Mouse (Mus musculus) hindbrain, embryonic 12.5 days (tissue): ENCODE results near the gene Casp1. TPM values are rescaled to one million over a fixed set of nuclear protein-coding genes. Genes with fewer than 3 reads are reported as not detected.

ENCODE experiments used
- ATAC-seq: fragments of 200-750 bp; cut with Nextera tagmentation; 2 replicates; pipeline ENCODE4 v1.8.0; 2017; ENCODE audit warnings: moderate TSS enrichment; ENCODE audit not compliant: low FRiP score
- H3K27ac ChIP-seq: fragments of 300-500 bp; sonication (generic); 2 replicates; pipeline ENCODE4 v1.5.1; 2016; ENCODE audit warnings: mild to moderate bottlenecking
- H3K27me3 ChIP-seq: fragments of 300-500 bp; sonication (generic); 2 replicates; pipeline ENCODE4 v1.6.1; 2016; ENCODE audit warnings: mild to moderate bottlenecking
- H3K36me3 ChIP-seq: fragments of 300-500 bp; sonication (generic); 2 replicates; pipeline ENCODE4 v1.6.1; 2016; ENCODE audit warnings: mild to moderate bottlenecking
- H3K4me1 ChIP-seq: fragments of 300-500 bp; sonication (generic); 2 replicates; pipeline ENCODE4 v1.6.1; 2016
- H3K4me2 ChIP-seq: fragments of 300-500 bp; sonication (generic); replicated peaks from 2 replicates; pipeline ENCODE4 v1.6.1; 2016; ENCODE audit warnings: mild to moderate bottlenecking
- H3K4me3 ChIP-seq: fragments of 300-500 bp; sonication (generic); 2 replicates; pipeline ENCODE4 v1.5.1; 2016; ENCODE audit warnings: mild to moderate bottlenecking
- H3K9ac ChIP-seq: fragments of 300-500 bp; sonication (generic); 2 replicates; pipeline ENCODE4 v1.6.1; 2016; ENCODE audit warnings: mild to moderate bottlenecking, moderate library complexity
- H3K9me3 ChIP-seq: fragments of 300-500 bp; sonication (generic); replicated peaks from 2 replicates; pipeline ENCODE4 v1.6.1; 2016; ENCODE audit warnings: mild to moderate bottlenecking
- WGBS: fragments of 180-500 bp; shearing (Covaris S2); methylation state at CpG from one replicate; pipeline ENCODE4 v1.1.7; 2016; 5-methylcytosine and 5-hydroxymethylcytosine counted together
- polyA plus RNA-seq: library from polyadenylated mRNA; unstranded; fragments of >200 nt; fragmentation: Nextera tagmentation; extraction: Ambion mirVana; gene quantifications from 2 replicates; pipeline ENCODE4 v1.2.1, GENCODE M21; 2016

Gene Casp1
- polyA plus RNA-seq, 1 experiment from 2014 or later, result 0.61 TPM

- Histone ChIP-seq H3K27ac (no peak overlapping the region), H3K4me3 (no peak overlapping the region), H3K4me1 (no peaks in the 10 kb centered on the region), H3K27me3 (no peaks in the 10 kb centered on the region), H3K4me2 (no peak overlapping the region), H3K9me3 (no peaks in the 10 kb centered on the region), H3K9ac (no peak overlapping the region), H3K36me3 (no peaks in the 10 kb centered on the region)
- no peak for ATAC-seq
- WGBS, result 80% methylated on average over 3 of the region's 3 CpGs
Observed at GRCm38 (mm10) chr9:5328204-5328603, 29.9 kb downstream of the Casp1 start.

DNA sequence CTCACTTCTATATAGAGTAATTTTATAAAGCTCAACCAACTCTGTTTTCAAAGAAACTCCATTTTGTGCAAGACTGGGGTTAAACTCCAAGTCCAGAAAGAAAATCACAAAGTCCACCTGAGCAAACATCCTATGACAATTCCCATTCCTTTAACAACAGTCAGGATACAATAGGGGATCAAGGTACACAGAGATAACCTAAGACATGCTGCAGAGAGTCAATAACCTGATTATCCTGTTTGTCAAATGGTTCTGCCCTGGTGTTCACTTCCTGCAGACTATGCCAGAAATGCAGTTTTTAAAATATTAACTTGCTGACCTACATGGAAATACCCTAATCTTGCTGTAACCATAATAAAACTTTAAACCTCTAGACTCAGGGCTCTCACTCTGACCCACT lies 34.1 kb downstream of the Casp1 start:
- Histone ChIP-seq H3K9ac (no peak overlapping the region), H3K4me2 (no peak overlapping the region), H3K27ac (no peak overlapping the region), H3K36me3 (no peaks in the 10 kb centered on the region), H3K4me3 (no peak overlapping the region), H3K27me3 (no peaks in the 10 kb centered on the region), H3K4me1 (no peaks in the 10 kb centered on the region), H3K9me3 (no peaks in the 10 kb centered on the region)
- ATAC-seq, result no peak

- Histone ChIP-seq H3K36me3 (no peaks in the 10 kb centered on the region), H3K4me1 (no peaks in the 10 kb centered on the region), H3K27me3 (no peaks in the 10 kb centered on the region), H3K9me3 (no peaks in the 10 kb centered on the region), H3K9ac (no peak overlapping the region), H3K4me2 (no peak overlapping the region), H3K4me3 (no peak overlapping the region), H3K27ac (no peak overlapping the region)
- ATAC-seq, result no peak
- 97% methylated on average over 1 of the region's 1 CpGs for WGBS
Observed at GRCm38 (mm10) chr9:5333422-5333821, 35.1 kb downstream of the Casp1 start.

DNA sequence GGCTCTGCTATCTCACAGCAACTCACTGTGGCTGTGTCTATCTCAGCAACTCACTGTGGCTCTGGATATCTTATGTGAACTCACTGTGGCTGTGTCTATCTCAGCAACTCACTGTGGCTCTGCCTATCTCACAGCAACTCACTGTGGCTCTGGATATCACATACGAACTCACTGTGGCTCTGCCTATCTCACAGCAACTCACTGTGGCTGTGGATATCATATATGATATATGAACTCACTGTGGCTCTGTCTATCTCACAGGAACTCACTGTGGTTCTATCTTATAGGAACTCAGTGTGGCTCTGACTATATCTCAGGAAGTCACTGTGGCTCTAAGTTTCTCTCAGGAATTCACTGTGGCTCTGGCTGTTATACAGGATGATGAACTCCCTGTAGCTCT lies 44.8 kb downstream of the Casp1 start:
- WGBS, result 88% methylated on average over 1 of the region's 1 CpGs
- no peak overlapping the region for H3K4me3 ChIP-seq
- H3K36me3 ChIP-seq, result no peaks in the 10 kb centered on the region
- H3K4me2 ChIP-seq, result no peak overlapping the region
- H3K27me3 ChIP-seq, result no peaks in the 10 kb centered on the region
- no peak overlapping the region for H3K27ac ChIP-seq
- no peaks in the 10 kb centered on the region for H3K4me1 ChIP-seq
- no peaks in the 10 kb centered on the region for H3K9me3 ChIP-seq
- H3K9ac ChIP-seq, result no peak overlapping the region
- ATAC-seq, result no peak

GRCm38 (mm10) chr9:5344090-5344489 lies 45.8 kb downstream of the Casp1 start:
- H3K36me3 ChIP-seq, result no peaks in the 10 kb centered on the region
- H3K4me1 ChIP-seq, result no peaks in the 10 kb centered on the region
- H3K9me3 ChIP-seq, result no peaks in the 10 kb centered on the region
- ATAC-seq, result no peak
- no peak overlapping the region for H3K9ac ChIP-seq
- H3K27ac ChIP-seq, result no peak overlapping the region
- 86% methylated on average over 4 of the region's 4 CpGs for WGBS
- no peak overlapping the region for H3K4me3 ChIP-seq
- no peak overlapping the region for H3K4me2 ChIP-seq
- no peaks in the 10 kb centered on the region for H3K27me3 ChIP-seq

GRCm38 (mm10) chr9:5345291-5345898 lies 47.1 kb downstream of the Casp1 start, which contains the start of gene Casp12:
TSS of gene Casp12 (plus strand) at chr9:5345430.
- Histone ChIP-seq H3K36me3 (no peaks in the 10 kb centered on the region), H3K4me2 (no peak within 1 kb of the TSS), H3K4me3 (no peak within 1 kb of the TSS), H3K4me1 (no peaks in the 10 kb centered on the region), H3K9ac (no peak within 1 kb of the TSS), H3K27me3 (no peaks in the 10 kb centered on the region), H3K9me3 (no peaks in the 10 kb centered on the region), H3K27ac (no peak within 1 kb of the TSS)
- WGBS, result 75% methylated on average over 4 of the region's 4 CpGs
- ATAC-seq, result no peak

GRCm38 (mm10) chr9:5347381-5347780 lies 49.1 kb downstream of the Casp1 start:
- WGBS, result 86% methylated on average over 4 of the region's 4 CpGs

GRCm38 (mm10) chr9:5353673-5354072 lies 55.4 kb downstream of the Casp1 start:
- Histone ChIP-seq H3K4me2 (no peak overlapping the region), H3K36me3 (no peaks in the 10 kb centered on the region), H3K4me1 (no peaks in the 10 kb centered on the region), H3K9me3 (no peaks in the 10 kb centered on the region), H3K27me3 (no peaks in the 10 kb centered on the region), H3K9ac (no peak overlapping the region), H3K4me3 (no peak overlapping the region), H3K27ac (no peak overlapping the region)
- WGBS, result 81% methylated on average over 2 of the region's 2 CpGs
- no peak for ATAC-seq

More at GRCm38 (mm10) chr9:5347381-5347780, 49.1 kb downstream of the Casp1 start:
- Histone ChIP-seq H3K4me2 (no peak overlapping the region), H3K9me3 (no peaks in the 10 kb centered on the region), H3K9ac (no peak overlapping the region), H3K27me3 (no peaks in the 10 kb centered on the region), H3K27ac (no peak overlapping the region), H3K4me3 (no peak overlapping the region), H3K36me3 (no peaks in the 10 kb centered on the region), H3K4me1 (no peaks in the 10 kb centered on the region)
- ATAC-seq, result no peak

- no peaks in the 10 kb centered on the region for H3K27me3 ChIP-seq
- no peak for ATAC-seq
- H3K27ac ChIP-seq, result no peak overlapping the region
- no peak overlapping the region for H3K4me3 ChIP-seq
- no peaks in the 10 kb centered on the region for H3K36me3 ChIP-seq
- no peaks in the 10 kb centered on the region for H3K9me3 ChIP-seq
- no peak overlapping the region for H3K4me2 ChIP-seq
- H3K9ac ChIP-seq, result no peak overlapping the region
- no peaks in the 10 kb centered on the region for H3K4me1 ChIP-seq
Observed at GRCm38 (mm10) chr9:5356801-5357200, 58.5 kb downstream of the Casp1 start.

Other genes starting within 250 kb of the Casp1 start
- gene Casp4, start 10.3 kb downstream of the Casp1 start, polyA plus RNA-seq, result not detected in 2 replicates
- gene Casp12, start 46.9 kb downstream of the Casp1 start, polyA plus RNA-seq, result 0.12 and 0.26 TPM in 2 replicates